Mouse (Mus musculus): ENCODE results near the gene Urb1. TPM values are rescaled to one million over a fixed set of nuclear protein-coding genes. Genes with fewer than 3 reads are reported as not detected.
A peak's percentile ranks its signal among the peaks of the same experiment; 100 is the strongest.

The Urb1 gene
- polyA plus RNA-seq, 1 experiment from 2014 or later: 11.6 TPM

GRCm38 (mm10) chr16:90812086-90812485, 1.9 kb upstream of the Urb1 start:
- DNase-seq (no peak), ATAC-seq (ENCODE audit: low FRiP score, low TSS enrichment) (no peak)
- Histone ChIP-seq H3K27me3 (ENCODE audit: control insufficient read depth, insufficient read depth, low read length) (no peaks in the 10 kb centered on the region), H3K4me3 (replicated peaks; ENCODE audit: low read depth, low read length) (no peak overlapping the region), H3K4me1 (ENCODE audit: control insufficient read depth, insufficient read depth, low read length) (peaks cover 9% of the 10 kb centered on the region), H3K27ac (replicated peaks; ENCODE audit: low read depth, low read length) (no peak overlapping the region), H3K4me2 (ENCODE audit: low read length) (no peak overlapping the region), H3K9ac (replicated peaks; ENCODE audit: low read length) (no peak overlapping the region), H3K9me3 (ENCODE audit: control insufficient read depth, low read length) (no peaks in the 10 kb centered on the region), H3K36me3 (ENCODE audit: control insufficient read depth, insufficient read depth, low read length) (no peaks in the 10 kb centered on the region)
- WGBS: 91% methylated on average over 5 of the region's 5 CpGs

- Histone ChIP-seq H3K9ac (replicated peaks; ENCODE audit: low read length) (peak overlapping the region; percentile 49; the same call in 1 of the 2 replicates), H3K4me3 (replicated peaks; ENCODE audit: low read depth, low read length) (peak overlapping the region; percentile 61), H3K27me3 (ENCODE audit: control insufficient read depth, insufficient read depth, low read length) (no peaks in the 10 kb centered on the region), H3K4me2 (ENCODE audit: low read length) (peak overlapping the region; percentile 65), H3K27ac (replicated peaks; ENCODE audit: low read depth, low read length) (peak overlapping the region; percentile 71), H3K36me3 (ENCODE audit: control insufficient read depth, insufficient read depth, low read length) (no peaks in the 10 kb centered on the region), H3K4me1 (ENCODE audit: control insufficient read depth, insufficient read depth, low read length) (peaks cover 9% of the 10 kb centered on the region), H3K9me3 (ENCODE audit: control insufficient read depth, low read length) (no peaks in the 10 kb centered on the region)
- 50% methylated on average over 11 of the region's 11 CpGs for WGBS
- DNase-seq (no peak), ATAC-seq (ENCODE audit: low FRiP score, low TSS enrichment) (peak; percentile 28; the same call in 1 of the 2 replicates)
These were observed 573 bp upstream of the Urb1 start for GRCm38 (mm10) chr16:90810716-90811256.

GRCm38 (mm10) chr16:90804466-90804865, 5.7 kb downstream of the Urb1 start:
- no peak overlapping the region for H3K27ac ChIP-seq (replicated peaks; ENCODE audit: low read depth, low read length)
- no peak for DNase-seq
- no peak for ATAC-seq (ENCODE audit: low FRiP score, low TSS enrichment)
- no peak overlapping the region for H3K9ac ChIP-seq (replicated peaks; ENCODE audit: low read length)
- H3K27me3 ChIP-seq (ENCODE audit: control insufficient read depth, insufficient read depth, low read length): no peaks in the 10 kb centered on the region
- H3K4me3 ChIP-seq (replicated peaks; ENCODE audit: low read depth, low read length): no peak overlapping the region
- H3K4me1 ChIP-seq (ENCODE audit: control insufficient read depth, insufficient read depth, low read length): 0 out of 2 replicates have a peak, but pooled peaks cover 3% of the 10 kb centered on the region
- H3K9me3 ChIP-seq (ENCODE audit: control insufficient read depth, low read length): no peaks in the 10 kb centered on the region
- no peak overlapping the region for H3K4me2 ChIP-seq (ENCODE audit: low read length)
- peaks cover 50% of the 10 kb centered on the region for H3K36me3 ChIP-seq (ENCODE audit: control insufficient read depth, insufficient read depth, low read length)
- WGBS: 97% methylated on average over 5 of the region's 5 CpGs

GRCm38 (mm10) chr16:90801928-90802327, 8.3 kb downstream of the Urb1 start:
- no peak overlapping the region for H3K4me3 ChIP-seq (replicated peaks; ENCODE audit: low read depth, low read length)
- H3K9ac ChIP-seq (replicated peaks; ENCODE audit: low read length): no peak overlapping the region
- 43% methylated on average over 3 of the region's 3 CpGs for WGBS
- no peaks in the 10 kb centered on the region for H3K9me3 ChIP-seq (ENCODE audit: control insufficient read depth, low read length)
- no peaks in the 10 kb centered on the region for H3K4me1 ChIP-seq (ENCODE audit: control insufficient read depth, insufficient read depth, low read length)
- no peak overlapping the region for H3K27ac ChIP-seq (replicated peaks; ENCODE audit: low read depth, low read length)
- no peak for ATAC-seq (ENCODE audit: low FRiP score, low TSS enrichment)
- no peak overlapping the region for H3K4me2 ChIP-seq (ENCODE audit: low read length)
- peaks cover 69% of the 10 kb centered on the region for H3K36me3 ChIP-seq (ENCODE audit: control insufficient read depth, insufficient read depth, low read length)
- peak; percentile 53 for DNase-seq
- no peaks in the 10 kb centered on the region for H3K27me3 ChIP-seq (ENCODE audit: control insufficient read depth, insufficient read depth, low read length)

GRCm38 (mm10) chr16:90801251-90801650, 9.0 kb downstream of the Urb1 start:
- Histone ChIP-seq H3K4me1 (ENCODE audit: control insufficient read depth, insufficient read depth, low read length) (no peaks in the 10 kb centered on the region), H3K27ac (replicated peaks; ENCODE audit: low read depth, low read length) (no peak overlapping the region), H3K9ac (replicated peaks; ENCODE audit: low read length) (no peak overlapping the region), H3K27me3 (ENCODE audit: control insufficient read depth, insufficient read depth, low read length) (no peaks in the 10 kb centered on the region), H3K9me3 (ENCODE audit: control insufficient read depth, low read length) (no peaks in the 10 kb centered on the region), H3K4me2 (ENCODE audit: low read length) (no peak overlapping the region), H3K36me3 (ENCODE audit: control insufficient read depth, insufficient read depth, low read length) (peaks cover 74% of the 10 kb centered on the region), H3K4me3 (replicated peaks; ENCODE audit: low read depth, low read length) (no peak overlapping the region)
- 96% methylated on average over 5 of the region's 5 CpGs for WGBS
- ATAC-seq (ENCODE audit: low FRiP score, low TSS enrichment): no peak
- DNase-seq: no peak

GRCm38 (mm10) chr16:90799840-90800239, 10.4 kb downstream of the Urb1 start:
- ATAC-seq (ENCODE audit: low FRiP score, low TSS enrichment): no peak
- Histone ChIP-seq H3K27ac (replicated peaks; ENCODE audit: low read depth, low read length) (no peak overlapping the region), H3K36me3 (ENCODE audit: control insufficient read depth, insufficient read depth, low read length) (peaks cover 82% of the 10 kb centered on the region), H3K4me1 (ENCODE audit: control insufficient read depth, insufficient read depth, low read length) (no peaks in the 10 kb centered on the region), H3K4me2 (ENCODE audit: low read length) (no peak overlapping the region), H3K4me3 (replicated peaks; ENCODE audit: low read depth, low read length) (no peak overlapping the region), H3K9ac (replicated peaks; ENCODE audit: low read length) (no peak overlapping the region), H3K9me3 (ENCODE audit: control insufficient read depth, low read length) (no peaks in the 10 kb centered on the region), H3K27me3 (ENCODE audit: control insufficient read depth, insufficient read depth, low read length) (no peaks in the 10 kb centered on the region)
- DNase-seq: no peak
- 92% methylated on average over 10 of the region's 10 CpGs for WGBS

- ATAC-seq (ENCODE audit: low FRiP score, low TSS enrichment): no peak
- no peaks in the 10 kb centered on the region for H3K4me1 ChIP-seq (ENCODE audit: control insufficient read depth, insufficient read depth, low read length)
- DNase-seq: no peak
- H3K36me3 ChIP-seq (ENCODE audit: control insufficient read depth, insufficient read depth, low read length): peaks cover 82% of the 10 kb centered on the region
- no peak overlapping the region for H3K4me3 ChIP-seq (replicated peaks; ENCODE audit: low read depth, low read length)
- H3K27me3 ChIP-seq (ENCODE audit: control insufficient read depth, insufficient read depth, low read length): no peaks in the 10 kb centered on the region
- no peak overlapping the region for H3K27ac ChIP-seq (replicated peaks; ENCODE audit: low read depth, low read length)
- WGBS: 91% methylated on average over 5 of the region's 5 CpGs
- no peak overlapping the region for H3K4me2 ChIP-seq (ENCODE audit: low read length)
- H3K9me3 ChIP-seq (ENCODE audit: control insufficient read depth, low read length): no peaks in the 10 kb centered on the region
- H3K9ac ChIP-seq (replicated peaks; ENCODE audit: low read length): no peak overlapping the region
These were observed 11.4 kb downstream of the Urb1 start for GRCm38 (mm10) chr16:90798848-90799247.

- ATAC-seq (ENCODE audit: low FRiP score, low TSS enrichment): no peak
- Histone ChIP-seq H3K4me3 (replicated peaks; ENCODE audit: low read depth, low read length) (no peak overlapping the region), H3K9me3 (ENCODE audit: control insufficient read depth, low read length) (no peaks in the 10 kb centered on the region), H3K4me2 (ENCODE audit: low read length) (no peak overlapping the region), H3K36me3 (ENCODE audit: control insufficient read depth, insufficient read depth, low read length) (peaks cover 82% of the 10 kb centered on the region), H3K9ac (replicated peaks; ENCODE audit: low read length) (no peak overlapping the region), H3K27ac (replicated peaks; ENCODE audit: low read depth, low read length) (no peak overlapping the region), H3K4me1 (ENCODE audit: control insufficient read depth, insufficient read depth, low read length) (no peaks in the 10 kb centered on the region), H3K27me3 (ENCODE audit: control insufficient read depth, insufficient read depth, low read length) (no peaks in the 10 kb centered on the region)
- no peak for DNase-seq
- 89% methylated on average over 8 of the region's 8 CpGs for WGBS
These were observed 11.8 kb downstream of the Urb1 start for GRCm38 (mm10) chr16:90798446-90798845.

- no peak overlapping the region for H3K27ac ChIP-seq (replicated peaks; ENCODE audit: low read depth, low read length)
- H3K36me3 ChIP-seq (ENCODE audit: control insufficient read depth, insufficient read depth, low read length): peaks cover 91% of the 10 kb centered on the region
- no peak overlapping the region for H3K9ac ChIP-seq (replicated peaks; ENCODE audit: low read length)
- DNase-seq (no peak), ATAC-seq (ENCODE audit: low FRiP score, low TSS enrichment) (no peak)
- no peak overlapping the region for H3K4me3 ChIP-seq (replicated peaks; ENCODE audit: low read depth, low read length)
- no peaks in the 10 kb centered on the region for H3K27me3 ChIP-seq (ENCODE audit: control insufficient read depth, insufficient read depth, low read length)
- H3K4me2 ChIP-seq (ENCODE audit: low read length): no peak overlapping the region
- H3K9me3 ChIP-seq (ENCODE audit: control insufficient read depth, low read length): no peaks in the 10 kb centered on the region
- no peaks in the 10 kb centered on the region for H3K4me1 ChIP-seq (ENCODE audit: control insufficient read depth, insufficient read depth, low read length)
These were observed 15.5 kb downstream of the Urb1 start for GRCm38 (mm10) chr16:90794708-90795107.

Measured in midbrain, embryonic 14.5 days (tissue).